Mouse (Mus musculus) brown adipose tissue, adult 24 weeks (tissue): ENCODE data around the gene Fbxl17. TPM values are rescaled to one million over a fixed set of nuclear protein-coding genes. Genes with fewer than 3 reads are reported as not detected.

ENCODE experiments used
- H3K27ac ChIP-seq: fragments of 200-500 bp; replicated peaks from 2 replicates; pipeline ENCODE4 v1.5.1; 2012; ENCODE audit warnings: low read depth, mild to moderate bottlenecking, low read length
- H3K4me1 ChIP-seq: fragments of 200-500 bp; 2 replicates; pipeline ENCODE4 v1.6.1; 2012; ENCODE audit warnings: low read length, mixed read lengths; ENCODE audit not compliant: control insufficient read depth, insufficient read depth, insufficient read length
- H3K4me3 ChIP-seq: fragments of 200-500 bp; 2 replicates; pipeline ENCODE4 v1.5.1; 2012; ENCODE audit warnings: low read depth, mild to moderate bottlenecking, low read length, moderate library complexity; ENCODE audit not compliant: insufficient read depth
- polyA plus RNA-seq: library from polyadenylated mRNA; stranded (reverse); fragments of >200 nt; gene quantifications from 2 replicates; pipeline ENCODE4 v1.2.4, GENCODE M21; 2012; ENCODE audit not compliant: missing spikeins, insufficient read depth, insufficient read length

The Fbxl17 gene
- polyA plus RNA-seq, 1 experiment: 9.7 TPM

DNA sequence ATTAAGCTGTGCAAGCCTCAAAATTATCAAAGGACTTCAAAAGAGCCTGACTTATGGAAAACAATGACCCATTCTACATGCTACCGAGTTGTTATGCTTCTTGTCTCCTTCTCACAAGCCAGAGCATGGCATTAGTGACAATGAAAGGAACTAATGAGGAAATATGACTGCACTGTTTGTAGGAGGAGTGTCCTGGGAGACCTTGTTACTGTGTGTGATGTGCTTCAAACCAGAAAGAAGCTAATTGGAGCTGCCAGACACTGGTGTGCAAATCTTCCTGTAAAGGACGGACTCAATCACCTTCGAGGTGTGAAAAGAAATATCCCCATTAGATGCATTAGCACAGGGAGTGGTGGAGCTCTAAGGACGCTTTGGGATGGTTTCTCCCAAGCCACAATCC is 270.7 kb downstream of the Fbxl17 start:
- no peak overlapping the region for H3K4me3 ChIP-seq
- H3K4me1 ChIP-seq: no peaks in the 10 kb centered on the region
- no peak overlapping the region for H3K27ac ChIP-seq

DNA sequence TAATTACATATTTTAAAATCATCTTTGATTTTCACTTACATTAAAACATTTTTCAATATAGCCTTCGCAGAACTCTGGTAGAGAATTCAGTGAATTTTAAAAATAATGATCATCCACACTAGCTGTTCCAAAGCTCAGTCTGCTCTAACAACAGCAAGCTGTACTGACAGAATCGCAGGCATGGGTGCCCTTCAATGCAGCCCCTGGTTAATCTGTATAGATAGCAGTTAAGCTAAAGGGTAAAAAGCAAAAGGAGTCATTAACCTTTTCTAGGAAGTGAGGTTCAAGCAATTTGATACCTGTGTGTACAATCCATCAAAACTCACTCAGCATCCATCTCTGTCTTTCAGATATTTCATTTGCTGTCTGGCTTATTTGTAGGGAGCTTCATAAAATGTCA is 273.4 kb downstream of the Fbxl17 start:
- Histone ChIP-seq H3K27ac (no peak overlapping the region), H3K4me1 (no peaks in the 10 kb centered on the region), H3K4me3 (no peak overlapping the region)

DNA sequence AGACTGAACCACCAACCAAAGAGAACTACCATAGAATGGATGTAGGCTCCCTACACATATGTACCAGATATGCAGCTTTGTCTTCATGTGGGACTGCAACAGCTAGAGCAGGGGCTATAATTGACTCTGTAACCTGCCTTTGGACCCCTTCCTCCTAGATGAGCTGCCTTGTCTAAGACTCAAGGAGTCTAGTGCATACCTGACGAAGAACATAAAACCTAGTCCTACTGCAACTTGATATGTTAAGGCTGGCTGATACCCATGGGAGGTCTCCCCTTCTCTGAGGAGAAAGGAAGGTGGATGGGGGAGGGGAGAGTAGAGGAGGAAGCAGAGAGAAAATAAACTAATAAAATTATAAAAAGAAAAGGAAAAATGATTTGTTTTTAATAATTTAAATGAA is 273.9 kb downstream of the Fbxl17 start:
- Histone ChIP-seq H3K4me3 (no peak overlapping the region), H3K27ac (no peak overlapping the region), H3K4me1 (no peaks in the 10 kb centered on the region)

DNA sequence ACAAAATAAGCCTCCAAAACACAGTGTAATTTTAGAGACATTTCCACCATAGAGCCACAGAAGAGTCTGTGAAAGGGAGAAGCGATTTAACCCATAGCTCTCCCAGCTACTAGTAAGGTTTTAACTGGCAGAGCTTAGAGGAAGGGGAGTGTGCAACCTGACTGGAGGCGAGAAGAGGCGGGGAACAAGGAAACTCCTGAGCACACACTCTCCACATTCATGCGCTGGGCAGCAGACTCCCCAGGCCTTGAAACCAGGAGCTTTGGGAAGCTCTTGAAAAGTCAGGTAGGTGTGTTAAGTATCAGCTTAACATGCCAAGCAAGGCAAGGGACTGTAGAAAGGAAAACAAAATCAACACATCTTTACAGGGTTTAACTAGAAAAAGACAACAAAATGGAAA is 276.1 kb downstream of the Fbxl17 start:
- Histone ChIP-seq H3K4me1 (no peaks in the 10 kb centered on the region), H3K4me3 (no peak overlapping the region), H3K27ac (no peak overlapping the region)

DNA sequence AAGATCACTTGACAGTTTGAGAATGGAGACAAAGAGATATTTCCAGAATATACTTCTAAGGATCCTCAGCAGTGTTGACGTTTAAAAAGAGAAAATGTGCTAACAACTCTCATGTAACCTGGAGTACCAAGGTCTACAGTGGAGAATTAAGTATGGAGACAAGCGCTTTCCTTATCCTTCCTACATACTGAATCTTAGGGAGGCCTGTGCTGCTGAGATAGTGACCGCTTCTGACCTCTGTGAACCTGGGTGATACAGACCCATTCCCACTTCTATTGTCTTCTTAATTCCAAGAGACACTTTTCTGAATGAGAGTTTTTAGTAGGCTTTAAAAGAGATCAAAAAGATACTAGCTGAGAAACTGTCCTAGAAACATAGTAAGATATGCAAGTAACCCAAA is 278.2 kb downstream of the Fbxl17 start:
- Histone ChIP-seq H3K27ac (no peak overlapping the region), H3K4me1 (no peaks in the 10 kb centered on the region), H3K4me3 (no peak overlapping the region)

DNA sequence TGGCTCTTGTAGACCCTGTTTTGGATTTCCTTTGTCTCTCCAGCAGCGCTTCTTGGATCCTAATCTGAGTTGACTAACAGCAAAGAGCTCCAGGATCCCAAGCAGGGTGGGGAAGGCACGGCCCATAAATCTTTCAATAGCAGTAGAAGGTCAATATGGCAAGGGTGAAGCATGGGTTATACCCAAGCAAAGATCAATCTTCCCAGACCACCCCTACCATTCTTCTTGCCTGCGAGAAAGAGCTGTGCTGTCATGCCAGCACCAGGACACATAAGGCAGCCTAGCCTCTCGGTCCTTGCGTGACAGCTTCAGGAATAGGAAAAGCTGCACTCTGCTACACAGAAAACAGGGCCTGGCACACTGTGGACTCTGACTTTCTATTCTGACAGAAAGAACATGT is 279.0 kb downstream of the Fbxl17 start:
- no peaks in the 10 kb centered on the region for H3K4me1 ChIP-seq
- H3K27ac ChIP-seq: no peak overlapping the region
- H3K4me3 ChIP-seq: no peak overlapping the region

DNA sequence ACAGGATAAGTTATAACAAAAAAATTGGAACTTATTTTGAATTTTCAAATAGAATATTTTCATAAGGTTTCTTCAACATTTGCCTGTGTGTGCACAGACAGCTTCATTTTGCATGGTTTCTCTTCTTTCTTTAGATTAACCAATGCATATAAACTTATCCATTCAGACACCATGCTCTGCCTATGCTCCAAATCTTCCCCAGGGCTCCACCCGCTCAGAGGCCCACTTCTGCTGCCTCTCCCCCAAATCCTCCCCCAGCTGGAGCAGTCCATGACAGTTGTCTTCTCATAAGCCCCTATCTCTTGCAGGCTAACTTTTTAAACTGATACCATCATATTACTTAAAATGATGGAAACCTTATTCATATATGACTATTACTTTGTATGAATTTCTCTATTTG is 282.8 kb downstream of the Fbxl17 start:
- Histone ChIP-seq H3K4me1 (peaks cover 2% of the 10 kb centered on the region), H3K27ac (no peak overlapping the region), H3K4me3 (no peak overlapping the region)

DNA sequence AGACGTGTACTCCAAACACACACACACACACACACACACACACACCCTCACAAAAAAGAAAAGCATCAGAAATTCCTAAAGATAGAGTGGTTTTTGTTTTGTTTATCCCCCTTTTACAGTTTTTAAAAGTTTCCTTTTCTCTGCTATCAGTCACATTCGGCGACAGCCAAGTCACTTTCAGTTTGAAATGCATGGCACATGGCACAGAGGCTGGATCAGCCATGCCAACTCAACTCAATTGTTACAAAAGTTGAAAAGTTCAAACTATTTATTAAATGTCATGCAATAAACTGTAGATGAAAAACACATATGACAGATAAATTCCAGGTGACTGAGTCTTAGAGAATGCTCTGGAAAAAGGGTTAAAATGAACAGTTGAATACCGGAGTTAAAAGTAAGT is 287.8 kb downstream of the Fbxl17 start:
- Histone ChIP-seq H3K4me3 (no peak overlapping the region), H3K4me1 (peaks cover 2% of the 10 kb centered on the region), H3K27ac (no peak overlapping the region)

DNA sequence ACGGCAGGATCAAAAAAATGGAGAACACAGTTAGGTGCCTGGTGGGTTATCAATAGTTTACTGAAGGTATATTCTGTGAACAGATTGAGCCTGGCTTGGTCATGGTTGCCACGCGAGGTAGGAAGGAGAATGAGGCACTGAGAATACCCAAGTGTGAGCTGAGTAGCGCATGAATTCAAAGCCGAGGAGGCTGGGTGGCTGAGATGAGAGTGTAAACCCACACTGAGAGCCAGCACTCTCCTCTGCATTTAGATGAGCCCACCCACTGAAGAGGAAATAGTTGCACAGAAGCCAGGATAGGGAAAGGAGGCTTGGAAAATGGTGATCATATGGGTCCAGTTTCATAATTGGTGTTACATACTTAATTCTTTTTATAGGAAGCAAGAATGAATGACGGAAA is 290.7 kb downstream of the Fbxl17 start:
- Histone ChIP-seq H3K4me3 (no peak overlapping the region), H3K27ac (no peak overlapping the region), H3K4me1 (peaks cover 2% of the 10 kb centered on the region)

DNA sequence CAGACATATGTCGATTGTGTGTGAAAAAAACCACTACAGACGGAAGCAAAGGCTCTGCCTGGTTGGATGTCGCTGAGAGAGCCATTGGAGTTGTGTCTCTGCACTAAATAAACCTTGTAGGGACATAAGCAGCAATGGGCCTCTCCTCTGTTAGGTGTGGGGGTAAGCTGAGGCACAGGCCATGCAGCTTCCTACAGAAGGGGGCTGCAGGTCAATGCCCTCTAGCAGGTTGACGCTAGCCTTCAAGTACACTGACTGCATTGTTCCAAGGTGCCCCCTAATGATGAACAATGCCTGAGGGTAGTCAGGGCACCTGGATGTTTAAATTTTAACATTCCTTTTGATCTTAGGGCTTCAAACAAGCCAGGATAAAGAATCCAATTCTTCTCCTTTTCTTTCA is 291.5 kb downstream of the Fbxl17 start:
- H3K27ac ChIP-seq: no peak overlapping the region
- H3K4me3 ChIP-seq: no peak overlapping the region
- H3K4me1 ChIP-seq: peaks cover 2% of the 10 kb centered on the region

DNA sequence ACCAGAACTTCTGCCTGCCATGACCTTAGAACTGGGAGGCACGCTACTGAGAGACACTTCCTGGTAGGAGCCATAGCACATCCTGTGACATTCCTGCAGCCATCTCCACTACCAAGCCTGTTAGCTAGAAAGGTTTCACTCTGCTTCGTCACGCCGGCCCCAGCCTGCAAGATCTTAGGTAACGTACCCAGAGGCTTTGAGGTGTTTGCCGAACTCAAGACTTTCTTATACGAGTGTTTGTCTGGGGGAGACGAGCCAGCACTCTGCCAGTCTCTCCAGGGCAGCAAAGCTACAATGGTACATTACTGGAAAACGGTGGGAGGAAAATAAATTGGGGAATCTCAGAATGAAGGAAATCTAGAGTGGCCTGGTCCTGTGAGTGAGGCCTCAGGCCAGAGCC is 292.1 kb downstream of the Fbxl17 start:
- Histone ChIP-seq H3K4me3 (no peak overlapping the region), H3K27ac (no peak overlapping the region), H3K4me1 (peaks cover 2% of the 10 kb centered on the region)

DNA sequence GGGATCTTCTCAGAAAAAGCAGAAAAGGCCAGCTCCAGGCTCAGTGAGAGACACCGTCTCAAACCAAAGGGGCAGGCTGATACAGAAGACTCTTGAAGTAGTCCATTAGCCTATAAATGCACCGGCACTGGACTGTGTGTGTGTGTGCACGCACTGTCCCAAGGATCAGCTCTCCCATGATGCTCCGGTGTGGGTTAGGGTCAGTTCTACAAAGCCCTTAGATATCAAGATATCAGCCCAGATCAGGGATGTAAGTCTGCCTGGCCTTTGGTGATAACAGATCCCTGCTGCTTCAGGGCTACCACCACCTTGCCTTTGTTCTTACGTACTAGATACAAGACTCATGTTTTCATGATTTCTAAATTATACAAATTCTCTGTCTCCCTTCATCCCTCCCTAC is 294.5 kb downstream of the Fbxl17 start:
- Histone ChIP-seq H3K27ac (no peak overlapping the region), H3K4me3 (no peak overlapping the region), H3K4me1 (no peaks in the 10 kb centered on the region)

DNA sequence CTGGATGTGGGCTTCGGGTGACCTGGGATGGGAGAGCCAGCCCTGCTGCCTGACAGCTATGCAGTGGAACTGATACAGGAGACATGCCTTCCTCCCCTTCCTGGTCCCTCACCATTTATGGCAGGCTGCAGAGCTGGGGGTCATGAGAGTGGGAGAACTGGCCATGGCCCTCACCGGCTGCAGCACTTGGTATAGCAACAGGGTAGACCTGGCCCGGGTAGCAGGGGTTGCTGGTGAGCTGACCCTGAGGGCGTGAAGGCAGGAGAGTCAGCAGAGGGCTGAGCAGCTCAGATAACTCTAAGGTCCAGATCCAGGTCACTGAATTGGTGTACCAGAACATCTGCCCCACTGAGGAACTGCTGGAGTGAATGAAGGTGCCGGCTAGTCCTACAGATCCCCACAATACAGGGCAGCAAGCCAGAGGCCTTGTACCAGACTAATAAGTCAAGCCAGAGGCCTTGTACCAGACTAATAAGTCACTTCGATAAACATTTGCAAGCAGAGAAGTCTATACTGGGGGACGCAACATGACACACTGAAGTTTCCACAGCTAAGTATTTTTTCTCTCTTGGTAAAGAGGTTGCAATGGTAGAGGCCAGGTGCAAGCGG is 296.1 kb downstream of the Fbxl17 start:
- Histone ChIP-seq H3K27ac (no peak overlapping the region), H3K4me1 (no peaks in the 10 kb centered on the region), H3K4me3 (no peak overlapping the region)

DNA sequence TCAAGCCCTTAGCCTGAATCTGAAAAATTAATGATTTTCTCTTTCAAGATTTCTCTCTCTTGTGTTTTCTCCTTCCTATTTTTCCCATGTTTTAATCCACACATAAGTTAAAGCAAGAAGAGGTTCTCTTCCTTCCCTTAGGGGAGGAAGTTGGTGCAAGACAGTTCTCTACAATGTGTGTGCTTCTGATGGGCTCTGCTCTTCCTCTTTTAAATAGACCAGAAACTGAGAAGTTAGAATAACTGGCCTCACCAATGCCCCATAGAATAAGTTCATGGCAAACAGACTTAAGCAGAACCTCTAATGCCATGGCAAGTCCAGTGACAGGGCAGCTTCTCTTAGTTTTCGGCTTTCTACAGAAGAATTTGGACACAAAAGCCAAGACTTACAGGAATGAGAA is 301.1 kb downstream of the Fbxl17 start:
- H3K27ac ChIP-seq: no peak overlapping the region
- H3K4me1 ChIP-seq: no peaks in the 10 kb centered on the region
- no peak overlapping the region for H3K4me3 ChIP-seq

DNA sequence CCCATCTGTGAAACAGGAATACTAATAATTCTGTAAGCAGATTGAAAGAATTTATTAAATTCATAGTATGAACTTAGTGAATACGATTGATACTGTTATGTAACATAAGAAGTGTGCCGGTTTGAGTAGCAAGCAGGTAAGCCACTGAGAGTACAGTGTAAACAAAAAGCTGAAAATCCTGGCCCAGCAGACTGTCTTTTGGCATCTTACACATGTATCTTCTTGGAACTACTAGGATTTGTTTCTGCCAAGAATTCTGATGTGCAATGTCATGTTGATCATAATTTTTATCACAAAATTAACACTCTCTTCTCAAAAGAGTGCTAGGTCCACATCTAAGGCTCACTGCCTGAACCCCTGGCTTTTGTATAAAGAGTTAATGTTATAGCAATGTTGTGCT is 304.3 kb downstream of the Fbxl17 start:
- Histone ChIP-seq H3K4me1 (no peaks in the 10 kb centered on the region), H3K27ac (no peak overlapping the region), H3K4me3 (no peak overlapping the region)

DNA sequence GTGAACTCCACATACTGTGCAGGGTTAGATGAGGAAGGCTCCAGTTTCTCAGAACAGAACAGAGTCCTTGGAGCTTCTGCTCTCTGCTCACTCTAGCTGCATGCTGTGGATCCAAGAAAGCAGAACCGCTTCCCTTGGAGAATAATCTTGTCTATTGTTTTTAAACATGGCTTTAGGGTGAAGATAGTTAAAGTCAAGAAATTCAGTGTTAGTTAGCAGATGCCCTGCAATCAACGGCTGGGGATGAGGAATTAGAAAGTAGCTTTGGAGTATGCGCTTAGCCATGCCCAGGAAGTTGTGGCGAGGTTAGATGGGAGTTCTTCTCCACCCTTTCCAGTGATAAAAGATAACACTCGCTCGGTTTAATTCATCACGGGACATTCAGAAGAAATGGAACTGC is 306.6 kb downstream of the Fbxl17 start:
- H3K27ac ChIP-seq: no peak overlapping the region
- no peak overlapping the region for H3K4me3 ChIP-seq
- no peaks in the 10 kb centered on the region for H3K4me1 ChIP-seq

DNA sequence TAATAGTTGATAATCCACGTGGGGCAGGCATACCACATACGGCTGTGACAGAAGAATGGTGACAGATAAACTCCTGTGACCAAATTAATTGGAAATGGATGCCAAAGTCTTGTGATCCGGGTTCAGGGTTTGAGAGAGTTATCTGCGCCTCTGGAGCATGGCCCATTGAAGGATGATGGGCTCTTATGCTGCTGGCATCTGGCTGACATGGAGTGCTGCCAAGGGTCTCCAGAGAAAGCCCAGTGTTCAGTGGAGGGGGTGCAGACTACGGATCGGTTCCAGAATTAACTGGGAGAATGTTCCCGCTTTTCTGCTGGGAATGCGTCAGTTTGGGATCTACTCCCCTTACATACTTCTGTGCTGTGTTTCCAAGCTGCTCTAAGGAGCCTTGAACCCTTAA is 308.5 kb downstream of the Fbxl17 start:
- H3K4me1 ChIP-seq: no peaks in the 10 kb centered on the region
- H3K4me3 ChIP-seq: no peak overlapping the region
- H3K27ac ChIP-seq: no peak overlapping the region
